Mouse (Mus musculus): ENCODE measurements around the gene Cenpx.
"Not testable (repeated sequence)": the region's sequence is repeated elsewhere in the genome, so short reads cannot be mapped to it uniquely, and the experiment has no call there.

The Cenpx gene

GRCm38 (mm10) chr11:120695641-120696040 lies 17.9 kb downstream of the Cenpx start:
- no peak for DNase-seq

DNA sequence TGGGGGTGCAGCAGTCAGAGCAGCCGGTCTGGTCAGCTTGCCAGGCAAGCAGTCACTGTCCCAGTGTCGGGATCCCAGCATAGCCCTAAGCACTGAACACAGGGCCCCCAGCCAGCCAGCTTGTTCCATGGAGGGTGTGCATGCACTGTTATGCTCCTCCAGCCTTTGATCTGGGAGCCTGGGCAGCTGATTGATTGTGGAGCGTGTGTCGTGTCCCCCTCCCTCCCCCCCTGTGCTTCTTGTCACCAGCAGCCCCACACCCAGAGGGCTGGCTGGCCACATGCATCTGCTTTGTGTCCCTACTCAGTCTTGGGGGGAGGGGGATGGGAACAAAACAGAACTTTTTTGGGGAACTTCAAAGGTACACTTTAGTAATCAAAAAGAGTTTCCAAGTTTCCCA lies 18.4 kb downstream of the Cenpx start:
- no peak for DNase-seq

GRCm38 (mm10) chr11:120693461-120693860 lies 20.1 kb downstream of the Cenpx start:
- DNase-seq: no peak

GRCm38 (mm10) chr11:120692471-120693011 lies 21.0 kb downstream of the Cenpx start:
- no peak for DNase-seq

- DNase-seq: no peak
Measured at GRCm38 (mm10) chr11:120689365-120689764, 24.2 kb downstream of the Cenpx start.

GRCm38 (mm10) chr11:120686650-120687272 lies 26.8 kb downstream of the Cenpx start:
- no peak for DNase-seq

- no peak for DNase-seq
Measured at GRCm38 (mm10) chr11:120684660-120685059, 28.9 kb downstream of the Cenpx start.

DNA sequence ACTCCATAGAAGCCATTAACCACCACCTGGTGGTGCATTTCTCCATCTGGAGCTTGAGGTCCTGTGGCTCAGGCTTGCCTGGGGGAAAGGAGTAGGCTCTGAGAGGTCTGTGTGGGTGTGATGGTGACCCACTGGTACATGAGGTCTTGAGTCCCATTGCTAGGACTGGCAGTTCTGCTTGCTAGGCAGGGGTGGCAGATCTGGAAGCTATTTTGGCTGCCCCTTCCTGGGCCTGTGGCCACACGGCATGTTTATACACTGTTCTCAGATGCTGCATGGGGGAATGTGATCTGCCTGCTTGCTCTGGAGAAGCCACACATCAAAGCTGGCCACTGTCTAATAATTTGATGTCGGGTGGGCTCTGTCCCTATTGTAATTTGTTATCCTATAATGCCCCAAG lies 29.5 kb downstream of the Cenpx start:
- no peak for DNase-seq

- DNase-seq: no peak
Measured at GRCm38 (mm10) chr11:120683536-120683935, 30.0 kb downstream of the Cenpx start.

GRCm38 (mm10) chr11:120682683-120683082 lies 30.9 kb downstream of the Cenpx start:
- DNase-seq: no peak

DNA sequence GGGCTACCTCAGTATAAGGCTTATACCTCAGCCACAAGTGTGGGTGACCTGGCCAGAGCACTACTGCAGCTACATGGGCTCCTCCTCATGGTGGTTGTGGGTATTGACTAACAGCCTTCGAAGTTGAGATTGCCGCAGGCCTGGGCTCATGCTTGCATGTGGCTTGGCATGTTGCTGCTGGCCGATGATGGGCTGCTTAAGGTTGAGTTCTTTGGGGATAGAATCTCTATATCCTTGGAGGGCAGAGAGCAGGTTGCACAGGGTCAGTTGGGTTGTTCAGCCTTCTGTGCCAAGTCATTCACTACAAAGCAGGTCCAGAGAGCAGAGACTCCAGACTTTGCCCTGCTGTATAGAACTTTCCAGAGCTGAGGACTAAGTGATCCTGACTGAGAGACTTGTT lies 33.6 kb downstream of the Cenpx start:
- DNase-seq: no peak

GRCm38 (mm10) chr11:120676951-120677350 lies 36.6 kb downstream of the Cenpx start:
- no peak for DNase-seq

- not testable (repeated sequence) for DNase-seq
Measured at GRCm38 (mm10) chr11:120675875-120676274, 37.7 kb downstream of the Cenpx start.

DNA sequence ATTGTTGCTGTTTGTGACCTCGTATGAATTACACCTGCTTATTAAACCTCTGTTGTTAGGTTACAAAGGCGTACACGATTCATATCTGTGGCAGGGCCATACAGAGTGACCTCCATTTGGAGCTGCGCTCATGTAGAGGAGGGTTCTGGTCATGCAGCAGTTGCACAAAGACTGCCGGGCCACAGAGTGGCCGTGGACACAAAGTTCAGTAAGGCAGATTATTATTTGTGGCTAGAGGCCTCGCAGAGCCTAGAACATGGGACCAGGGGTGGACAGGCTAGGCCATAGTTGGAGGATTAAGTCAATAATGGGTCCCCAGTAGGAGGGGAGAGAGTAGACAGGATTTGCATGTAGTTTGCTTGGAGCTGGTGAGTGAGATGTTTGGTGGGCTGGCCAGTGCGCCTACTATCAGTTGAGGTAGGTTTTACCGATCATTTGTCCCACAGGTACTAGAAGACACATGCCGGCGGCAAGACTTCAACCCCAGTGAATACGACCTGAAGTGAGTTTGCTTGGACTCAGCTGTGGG lies 39.9 kb downstream of the Cenpx start:
- no peak for DNase-seq

DNA sequence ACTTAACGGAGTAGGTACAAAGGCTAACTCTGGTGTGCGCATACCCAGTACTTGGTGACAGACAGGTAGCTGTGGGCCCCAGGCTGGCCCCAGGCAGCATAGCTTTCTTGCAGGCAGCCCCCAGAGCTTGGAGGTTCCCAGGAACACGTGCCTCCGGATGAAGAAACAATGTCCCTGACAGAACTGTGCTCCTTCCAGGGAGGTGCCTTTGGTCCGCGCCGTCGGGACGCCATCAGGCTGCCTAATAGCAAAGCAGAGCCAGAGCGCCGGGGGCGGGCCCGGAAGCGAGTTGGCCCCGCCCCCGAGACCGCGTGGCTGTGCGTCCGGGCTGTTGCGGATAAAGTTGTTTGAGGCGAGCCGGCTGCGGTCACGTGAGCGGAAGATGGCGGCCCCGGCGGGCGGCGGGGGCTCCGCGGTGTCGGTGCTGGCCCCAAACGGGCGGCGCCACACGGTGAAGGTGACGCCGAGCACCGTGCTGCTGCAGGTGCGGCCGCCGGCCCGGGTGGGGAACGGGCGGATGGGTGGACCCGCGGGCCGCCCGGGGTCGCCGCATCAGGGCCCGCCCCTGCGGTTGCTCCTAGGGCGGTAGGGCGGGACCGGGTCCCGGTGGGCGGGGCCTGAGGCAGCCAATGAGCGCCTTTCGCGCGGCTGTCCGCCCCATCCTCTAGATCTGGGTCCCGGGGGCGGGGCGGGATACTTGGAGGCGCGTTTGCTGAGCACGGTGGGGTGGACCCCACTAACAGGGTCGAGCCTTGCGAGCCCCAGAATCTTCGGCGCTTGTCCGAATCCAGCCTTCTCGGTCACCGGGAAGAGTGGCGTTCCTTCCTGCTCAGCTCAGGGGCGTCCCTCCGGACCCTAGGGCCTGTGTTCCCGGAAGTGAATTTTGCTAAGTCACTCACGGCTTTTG lies 40.6 kb downstream of the Cenpx start, which contains the start of gene Aspscr1:
Gene Aspscr1 (plus strand): TSS at position 287 of the 907 bp plus-strand sequence.
- peak; percentile 94 for DNase-seq

- DNase-seq: no peak
Measured at GRCm38 (mm10) chr11:120666617-120667016, 46.9 kb downstream of the Cenpx start.

DNA sequence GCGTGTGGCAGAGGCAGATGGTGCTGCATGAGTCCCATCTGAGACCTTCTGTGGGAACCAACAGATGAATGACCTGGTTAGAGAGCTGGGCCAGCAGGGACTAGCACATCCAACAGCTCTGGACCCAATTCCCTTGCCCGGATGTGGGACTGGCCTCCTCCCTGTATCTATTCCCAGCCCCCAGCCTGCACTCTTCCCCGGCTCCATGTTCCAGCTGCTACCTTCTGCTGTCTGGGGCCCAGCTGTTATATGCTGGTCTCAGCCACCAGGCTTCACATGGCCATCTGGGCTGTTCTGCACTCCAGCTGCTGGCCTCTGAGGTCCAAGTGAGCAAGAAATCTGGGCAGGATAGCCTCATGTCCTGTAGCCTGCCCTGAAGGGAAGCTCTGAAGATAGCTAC lies 48.1 kb downstream of the Cenpx start:
- DNase-seq: no peak

GRCm38 (mm10) chr11:120663714-120664113 lies 49.8 kb downstream of the Cenpx start:
- DNase-seq: no peak

- DNase-seq: no peak
Measured at GRCm38 (mm10) chr11:120662759-120663158, 50.8 kb downstream of the Cenpx start.

DNA sequence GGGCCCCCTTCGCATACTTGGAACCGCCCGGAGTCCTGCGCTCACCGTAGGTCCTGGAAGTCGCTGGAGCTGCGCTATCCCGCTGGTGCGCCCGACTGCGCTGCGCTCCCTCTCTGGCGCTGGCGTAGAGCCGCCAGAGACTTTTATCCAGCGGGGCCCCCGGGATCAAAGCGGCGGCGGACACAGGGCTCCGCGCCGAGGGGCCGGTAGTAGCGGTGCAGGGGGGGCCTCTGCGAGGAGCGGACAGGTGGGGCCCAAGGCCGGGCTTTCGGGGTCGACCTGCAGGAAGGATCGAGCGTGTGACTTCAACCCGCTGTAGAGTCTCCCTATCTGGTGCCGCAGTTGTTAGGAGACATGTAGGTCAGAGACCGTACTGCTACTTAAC lies 52.5 kb downstream of the Cenpx start, which contains the start of gene Notum:
Gene Notum (minus strand): TSS at position 100 of the 385 bp plus-strand sequence.
- DNase-seq: no peak

All from cerebellum, adult 18-20 months (tissue).